Mouse (Mus musculus) CD4-positive helper T cell, adult 2 months (primary cell): Measurements from ENCODE around the gene Vars.
A peak's percentile ranks its signal among the peaks of the same experiment; 100 is the strongest.
"Not testable (repeated sequence)": the region's sequence is repeated elsewhere in the genome, so short reads cannot be mapped to it uniquely, and the experiment has no call there.

Experiments used
- DNase-seq: peaks from one replicate; pipeline ENCODE4 v3.0.0-alpha.2; 2012; ENCODE audit warnings: low read depth, missing footprints, low spot score

Vars gene

GRCm38 (mm10) chr17:34972069-34972749 is 28.6 kb upstream of the Vars start, which contains the start of the genes Hspa1a and Hspa1l:
Gene Hspa1a, minus strand, starts transcription at chr17:34972156.
Gene Hspa1l, plus strand, starts transcription at chr17:34972703.
- peak; percentile 82 for DNase-seq

- DNase-seq: no peak
These were observed 24.9 kb upstream of the Vars start for GRCm38 (mm10) chr17:34975581-34976492.

GRCm38 (mm10) chr17:34977000-34977399 is 23.8 kb upstream of the Vars start:
- no peak for DNase-seq

GRCm38 (mm10) chr17:34978239-34978638 is 22.5 kb upstream of the Vars start:
- no peak for DNase-seq

- DNase-seq: no peak
These were observed 21.2 kb upstream of the Vars start for GRCm38 (mm10) chr17:34979631-34980030.

GRCm38 (mm10) chr17:34980655-34981054 is 20.1 kb upstream of the Vars start:
- DNase-seq: peak; percentile 82

- peak; percentile 95 for DNase-seq
These were observed 19.1 kb upstream of the Vars start, which contains the start of gene Lsm2 for GRCm38 (mm10) chr17:34981690-34982180. Gene Lsm2, plus strand, starts transcription at chr17:34981862.

GRCm38 (mm10) chr17:34982328-34982727 is 18.5 kb upstream of the Vars start:
- DNase-seq: no peak

GRCm38 (mm10) chr17:34984218-34984617 is 16.6 kb upstream of the Vars start:
- DNase-seq: peak; percentile 70

GRCm38 (mm10) chr17:34994751-34995150 is 6.0 kb upstream of the Vars start:
- no peak for DNase-seq

- not testable (repeated sequence) for DNase-seq
These were observed 5.6 kb upstream of the Vars start for GRCm38 (mm10) chr17:34995192-34995591.

- not testable (repeated sequence) for DNase-seq
These were observed 4.9 kb upstream of the Vars start for GRCm38 (mm10) chr17:34995927-34996326.

GRCm38 (mm10) chr17:34996411-34997141 is 4.2 kb upstream of the Vars start:
- DNase-seq: no peak

GRCm38 (mm10) chr17:34997142-34997483 is 3.7 kb upstream of the Vars start:
- no peak for DNase-seq

- DNase-seq: no peak
These were observed 2.0 kb upstream of the Vars start for GRCm38 (mm10) chr17:34998526-34999430.

- DNase-seq: peak; percentile 62
These were observed 693 bp upstream of the Vars start for GRCm38 (mm10) chr17:34999871-35000716.

GRCm38 (mm10) chr17:35001452-35002152 is 815 bp downstream of the Vars start:
- DNase-seq: peak; percentile 81

- DNase-seq: peak; percentile 51
These were observed 1.5 kb downstream of the Vars start for GRCm38 (mm10) chr17:35002153-35002865.
